Mouse (Mus musculus) midbrain, postnatal 0 days (tissue): ENCODE measurements around the gene Dph3. TPM values are rescaled to one million over a fixed set of nuclear protein-coding genes. Genes with fewer than 3 reads are reported as not detected.
A peak's percentile ranks its signal among the peaks of the same experiment; 100 is the strongest.

Source experiments
- ATAC-seq: fragments of 200-750 bp; cut with Nextera tagmentation; 2 replicates; pipeline ENCODE4 v1.8.0; 2017; ENCODE audit warnings: moderate number of reproducible peaks, mild to moderate bottlenecking, moderate TSS enrichment, moderate library complexity; ENCODE audit not compliant: low FRiP score
- DNase-seq: peaks from one replicate; pipeline ENCODE4 v3.0.0-alpha.2; 2015; ENCODE audit warnings: low spot score
- H3K27ac ChIP-seq: fragments of 300-500 bp; sonication (generic); 2 replicates; pipeline ENCODE4 v1.5.1; 2014; ENCODE audit warnings: low read depth, mild to moderate bottlenecking, low read length, mixed read lengths
- H3K27me3 ChIP-seq: fragments of 300-500 bp; sonication (generic); 2 replicates; pipeline ENCODE4 v1.6.1; 2014; ENCODE audit warnings: low read length, control low read depth, mixed read lengths; ENCODE audit not compliant: insufficient read depth
- H3K36me3 ChIP-seq: fragments of 300-500 bp; sonication (generic); 2 replicates; pipeline ENCODE4 v1.6.1; 2014; ENCODE audit warnings: low read length, control low read depth, mixed read lengths; ENCODE audit not compliant: insufficient read depth
- H3K4me1 ChIP-seq: fragments of 300-500 bp; sonication (generic); 2 replicates; pipeline ENCODE4 v1.6.1; 2014; ENCODE audit warnings: mild to moderate bottlenecking, control low read depth, antibody characterized with exemption, low read length, mixed read lengths; ENCODE audit not compliant: insufficient read depth
- H3K4me2 ChIP-seq: fragments of 300-500 bp; sonication (generic); 2 replicates; pipeline ENCODE4 v1.6.1; 2014; ENCODE audit warnings: low read depth, mild to moderate bottlenecking, low read length, mixed read lengths; ENCODE audit not compliant: poor library complexity, severe bottlenecking
- H3K4me3 ChIP-seq: fragments of 300-500 bp; sonication (generic); 2 replicates; pipeline ENCODE4 v1.5.1; 2014; ENCODE audit warnings: low read depth, mild to moderate bottlenecking, low read length, moderate library complexity
- H3K9ac ChIP-seq: fragments of 300-500 bp; sonication (generic); replicated peaks from 2 replicates; pipeline ENCODE4 v1.6.1; 2014; ENCODE audit warnings: mild to moderate bottlenecking, low read length, moderate library complexity, mixed read lengths; ENCODE audit not compliant: poor library complexity, severe bottlenecking
- H3K9me3 ChIP-seq: fragments of 300-500 bp; sonication (generic); 2 replicates; pipeline ENCODE4 v1.6.1; 2016; ENCODE audit warnings: low read length, control low read depth
- CTCF ChIP-seq: IDR thresholded peaks from 2 replicates; pipeline ENCODE4 v1.5.1; 2016; ENCODE audit warnings: antibody characterized with exemption, mild to moderate bottlenecking
- WGBS: fragments of 180-500 bp; shearing (Covaris S2); extraction: QIAGEN DNeasy Blood & Tissue Kit; methylation state at CpG from one replicate; pipeline ENCODE4 v1.1.7; 2014; 5-methylcytosine and 5-hydroxymethylcytosine counted together
- polyA plus RNA-seq: library from polyadenylated mRNA; unstranded; fragments of >200 nt; fragmentation: Nextera tagmentation; extraction: Ambion mirVana; gene quantifications from 2 replicates; pipeline ENCODE4 v1.2.1, GENCODE M21; 2015
- total RNA-seq: library from RNA; depleted of rRNA; stranded (reverse); fragments of >200 nt; gene quantifications from 2 replicates; pipeline ENCODE4 v1.2.3, GENCODE M21; 2014

The Dph3 gene
- total and polyA plus RNA-seq, 2 experiments from 2014 or later: 45.7 to 76.0 TPM

- TF ChIP-seq CTCF: no peak
- no peak for DNase-seq
- no peak overlapping the region for H3K4me3 ChIP-seq
- 0 out of 2 replicates have a peak, but pooled peaks cover 5% of the 10 kb centered on the region for H3K4me1 ChIP-seq
- H3K27me3 ChIP-seq: no peaks in the 10 kb centered on the region
- no peak overlapping the region for H3K9ac ChIP-seq
- 94% methylated on average over 6 of the region's 6 CpGs for WGBS
- peaks cover 14% of the 10 kb centered on the region for H3K36me3 ChIP-seq
- no peak overlapping the region for H3K4me2 ChIP-seq
- H3K9me3 ChIP-seq: no peaks in the 10 kb centered on the region
- no peak for ATAC-seq
- H3K27ac ChIP-seq: no peak overlapping the region
Measured at GRCm38 (mm10) chr14:32082891-32083290, 2.6 kb downstream of the Dph3 start.

DNA sequence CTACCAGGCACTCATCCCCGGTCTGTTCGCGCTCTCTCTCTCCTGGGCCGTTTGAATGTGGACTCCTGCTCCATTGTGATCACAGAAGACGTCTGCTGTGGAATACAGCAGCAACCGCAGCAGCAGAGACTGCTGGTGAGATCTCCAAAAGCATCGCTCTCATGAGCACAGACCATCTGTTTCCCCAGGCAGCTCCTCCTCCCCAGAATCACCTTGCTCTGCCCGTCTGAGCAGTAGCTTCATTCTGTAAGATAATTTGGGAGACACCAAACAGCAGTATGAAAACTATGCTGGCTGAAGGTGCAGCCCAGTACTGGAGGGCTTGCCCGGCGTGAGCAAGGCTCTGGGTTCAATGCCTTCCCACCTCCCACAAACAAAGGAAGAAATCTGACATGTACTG lies 4.5 kb downstream of the Dph3 start:
- no peak overlapping the region for H3K4me3 ChIP-seq
- ATAC-seq: no peak
- no peak overlapping the region for H3K9ac ChIP-seq
- TF ChIP-seq CTCF: no peak
- H3K36me3 ChIP-seq: peaks cover 14% of the 10 kb centered on the region
- H3K9me3 ChIP-seq: no peaks in the 10 kb centered on the region
- H3K4me1 ChIP-seq: no peaks in the 10 kb centered on the region
- WGBS: 86% methylated on average over 10 of the region's 10 CpGs
- no peak overlapping the region for H3K4me2 ChIP-seq
- H3K27me3 ChIP-seq: no peaks in the 10 kb centered on the region
- DNase-seq: no peak
- H3K27ac ChIP-seq: no peak overlapping the region

- Histone ChIP-seq H3K9ac (no peak overlapping the region), H3K4me1 (no peaks in the 10 kb centered on the region), H3K36me3 (peaks cover 8% of the 10 kb centered on the region), H3K4me2 (no peak overlapping the region), H3K27ac (no peak overlapping the region), H3K27me3 (no peaks in the 10 kb centered on the region), H3K9me3 (no peaks in the 10 kb centered on the region), H3K4me3 (no peak overlapping the region)
- 54% methylated on average over 8 of the region's 8 CpGs for WGBS
- DNase-seq (peak; percentile 75), ATAC-seq (0 out of 2 replicates have a peak, but pooled peaks have one; percentile 41)
- TF ChIP-seq CTCF: peak; percentile 98
Measured at GRCm38 (mm10) chr14:32076896-32077575, 8.5 kb downstream of the Dph3 start.

DNA sequence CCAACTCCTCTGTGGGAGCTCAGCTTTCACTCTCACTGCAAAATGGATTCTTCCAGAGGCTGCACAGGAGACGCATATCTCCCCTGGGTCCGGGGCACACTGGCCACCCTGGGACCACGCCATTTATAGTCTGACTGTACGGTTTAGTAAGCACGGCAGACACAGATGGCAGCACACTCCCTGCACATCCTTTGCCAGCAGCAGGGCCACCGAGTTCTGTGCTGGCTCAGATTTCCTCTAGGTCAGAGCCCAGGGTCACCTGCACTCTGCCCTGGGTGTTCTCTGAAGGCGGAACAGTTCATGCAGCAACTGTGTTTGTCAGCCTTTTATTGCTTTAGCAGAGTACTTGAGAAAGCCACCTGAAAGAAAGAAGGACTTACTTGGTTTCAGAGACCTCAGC lies 11.6 kb downstream of the Dph3 start:
- Histone ChIP-seq H3K9ac (no peak overlapping the region), H3K27ac (no peak overlapping the region), H3K4me1 (no peaks in the 10 kb centered on the region), H3K4me2 (no peak overlapping the region), H3K9me3 (no peaks in the 10 kb centered on the region), H3K4me3 (no peak overlapping the region), H3K27me3 (no peaks in the 10 kb centered on the region), H3K36me3 (no peaks in the 10 kb centered on the region)
- ATAC-seq: no peak
- DNase-seq: no peak
- 75% methylated on average over 7 of the region's 7 CpGs for WGBS
- no peak for TF ChIP-seq CTCF

DNA sequence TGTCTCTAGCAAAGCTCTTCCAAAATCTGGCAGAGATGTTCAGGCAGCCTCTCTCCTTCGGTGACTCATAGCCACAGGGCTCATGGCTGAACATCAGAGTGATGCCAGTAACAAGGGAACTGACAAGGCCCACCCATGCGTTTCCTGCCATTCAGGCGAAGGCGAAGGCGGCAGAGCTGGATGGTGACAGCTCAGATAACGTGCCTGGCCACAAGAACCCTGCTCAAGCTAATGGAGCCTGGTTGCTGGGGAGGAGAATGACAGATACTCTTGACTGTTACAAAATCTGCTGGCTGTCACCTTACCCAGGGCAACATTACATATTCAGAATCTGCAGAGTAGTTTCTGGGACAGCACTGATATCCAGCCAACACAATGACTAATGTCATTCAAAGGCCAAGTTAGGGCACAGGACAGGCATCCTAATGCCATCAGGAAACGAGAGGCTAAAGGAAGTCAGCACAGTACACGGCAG lies 12.3 kb downstream of the Dph3 start:
- 58% methylated on average over 8 of the region's 8 CpGs for WGBS
- H3K9me3 ChIP-seq: no peaks in the 10 kb centered on the region
- no peak overlapping the region for H3K9ac ChIP-seq
- no peak for TF ChIP-seq CTCF
- H3K27ac ChIP-seq: no peak overlapping the region
- H3K27me3 ChIP-seq: no peaks in the 10 kb centered on the region
- ATAC-seq: no peak
- no peaks in the 10 kb centered on the region for H3K4me1 ChIP-seq
- H3K4me2 ChIP-seq: no peak overlapping the region
- DNase-seq: peak; percentile 32
- no peak overlapping the region for H3K4me3 ChIP-seq
- no peaks in the 10 kb centered on the region for H3K36me3 ChIP-seq

- Histone ChIP-seq H3K27ac (no peak overlapping the region), H3K9ac (no peak overlapping the region), H3K4me1 (no peaks in the 10 kb centered on the region), H3K4me3 (no peak overlapping the region), H3K4me2 (no peak overlapping the region), H3K27me3 (no peaks in the 10 kb centered on the region), H3K36me3 (no peaks in the 10 kb centered on the region), H3K9me3 (no peaks in the 10 kb centered on the region)
- DNase-seq (no peak), ATAC-seq (no peak)
- no peak for TF ChIP-seq CTCF
Measured at GRCm38 (mm10) chr14:32072807-32073206, 12.7 kb downstream of the Dph3 start.
